Mouse (Mus musculus): ENCODE measurements around the gene 1110032A03Rik.

Gene 1110032A03Rik

GRCm38 (mm10) chr9:50775662-50776126 is 374 bp upstream of the 1110032A03Rik start:
- intact Hi-C loops (cut with DNase I): no loop called here

DNA sequence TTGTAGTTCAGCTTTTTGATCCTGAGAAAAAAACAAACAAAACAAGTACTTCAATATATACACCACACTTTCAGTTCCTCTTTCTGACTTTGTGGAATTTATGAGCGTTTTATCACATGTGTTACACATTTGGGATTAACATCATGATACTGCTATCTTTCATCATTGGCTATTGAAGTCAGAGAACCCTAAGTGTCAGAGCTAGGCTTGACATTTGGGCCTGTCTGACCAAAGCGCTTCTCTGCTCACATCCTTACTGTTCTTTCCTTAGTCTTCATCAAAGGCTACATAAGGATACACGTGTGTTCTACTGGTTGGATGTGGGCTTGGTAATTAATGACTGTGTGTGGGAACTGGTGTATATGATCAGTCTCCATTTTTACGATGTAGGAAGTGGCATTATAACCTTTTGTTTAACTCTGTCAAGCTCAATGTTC is 1.3 kb downstream of the 1110032A03Rik start:
- intact Hi-C loops (cut with DNase I): no loop called here

- intact Hi-C loops (cut with DNase I): no loop called here
Measured at GRCm38 (mm10) chr9:50770011-50770410, 5.3 kb downstream of the 1110032A03Rik start.

DNA sequence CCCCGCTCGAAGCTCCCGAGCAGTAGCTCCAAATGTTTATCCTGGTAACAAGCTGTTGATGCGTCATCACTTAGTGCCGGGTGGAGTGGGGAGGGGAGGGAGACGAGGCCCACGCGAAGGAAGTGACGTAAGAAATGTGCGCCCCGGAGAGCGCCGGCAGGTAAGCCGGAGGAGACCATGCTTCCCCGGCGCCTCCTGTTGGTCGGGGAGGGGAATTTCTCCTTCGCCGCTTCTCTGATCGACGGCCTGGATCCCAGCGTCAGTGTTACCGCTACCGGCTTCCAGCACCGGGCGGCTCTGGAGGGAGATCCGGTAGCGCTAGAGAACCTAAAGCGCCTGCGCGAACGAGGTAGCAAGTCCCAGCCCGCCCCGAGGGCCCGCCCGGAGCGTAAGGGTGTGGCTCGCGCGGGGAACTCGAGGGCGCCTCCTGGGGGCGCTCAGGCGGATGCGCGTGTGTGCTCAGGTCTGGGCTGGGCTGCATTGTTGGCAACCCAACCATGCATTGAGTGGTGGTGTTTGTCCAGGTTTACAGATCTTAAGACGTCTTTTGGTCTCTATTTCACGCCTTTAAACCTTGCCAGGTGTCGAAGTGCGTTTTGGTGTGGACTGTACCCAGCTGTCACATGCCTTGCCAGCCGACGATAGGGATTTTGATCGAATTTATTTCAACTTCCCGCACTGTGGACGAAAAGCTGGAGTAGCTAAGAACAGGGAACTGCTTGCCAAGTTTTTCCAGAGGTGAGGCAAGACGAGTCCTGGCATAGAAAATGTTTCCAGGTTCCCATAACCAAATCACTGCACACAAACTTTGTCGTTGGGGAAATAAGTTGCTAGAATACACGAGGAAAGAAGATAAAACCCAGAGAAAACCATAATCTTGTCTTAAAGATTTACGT is 7.0 kb downstream of the 1110032A03Rik start, which contains the start of gene Fdxacb1:
Gene Fdxacb1 (plus strand): TSS at position 130 of the 896 bp plus-strand sequence.
- intact Hi-C loops (cut with DNase I): loop anchor here (10.0 kb wide), 1 partner anchor 64 kb away; no protein-coding TSS in a partner anchor

GRCm38 (mm10) chr9:50767531-50768106 is 7.7 kb downstream of the 1110032A03Rik start:
- intact Hi-C loops (cut with DNase I): loop anchor here (10.0 kb wide), 1 partner anchor 63 kb away; no protein-coding TSS in a partner anchor

DNA sequence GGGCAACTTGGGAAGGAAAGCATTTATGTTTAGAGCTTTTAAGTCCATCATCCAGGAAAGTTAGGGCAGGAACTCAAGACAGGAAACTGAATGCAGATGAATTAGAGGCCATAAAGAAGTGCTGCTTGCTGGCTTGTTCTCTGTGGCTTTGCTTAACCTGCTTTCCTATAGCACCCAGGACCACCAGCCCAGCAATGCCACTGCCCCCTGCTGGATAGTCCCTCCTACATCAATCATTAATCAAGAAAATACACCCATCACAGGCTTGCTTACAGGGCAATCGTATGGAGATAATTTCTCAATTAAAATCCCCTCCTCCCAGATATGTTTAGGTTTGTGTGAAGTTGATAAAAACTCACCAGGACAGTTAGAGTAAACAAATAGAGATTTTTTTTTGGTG is 12.0 kb downstream of the 1110032A03Rik start:
- intact Hi-C loops (cut with DNase I): loop anchor here (10.0 kb wide), 1 partner anchor 59 kb away; no protein-coding TSS in a partner anchor

DNA sequence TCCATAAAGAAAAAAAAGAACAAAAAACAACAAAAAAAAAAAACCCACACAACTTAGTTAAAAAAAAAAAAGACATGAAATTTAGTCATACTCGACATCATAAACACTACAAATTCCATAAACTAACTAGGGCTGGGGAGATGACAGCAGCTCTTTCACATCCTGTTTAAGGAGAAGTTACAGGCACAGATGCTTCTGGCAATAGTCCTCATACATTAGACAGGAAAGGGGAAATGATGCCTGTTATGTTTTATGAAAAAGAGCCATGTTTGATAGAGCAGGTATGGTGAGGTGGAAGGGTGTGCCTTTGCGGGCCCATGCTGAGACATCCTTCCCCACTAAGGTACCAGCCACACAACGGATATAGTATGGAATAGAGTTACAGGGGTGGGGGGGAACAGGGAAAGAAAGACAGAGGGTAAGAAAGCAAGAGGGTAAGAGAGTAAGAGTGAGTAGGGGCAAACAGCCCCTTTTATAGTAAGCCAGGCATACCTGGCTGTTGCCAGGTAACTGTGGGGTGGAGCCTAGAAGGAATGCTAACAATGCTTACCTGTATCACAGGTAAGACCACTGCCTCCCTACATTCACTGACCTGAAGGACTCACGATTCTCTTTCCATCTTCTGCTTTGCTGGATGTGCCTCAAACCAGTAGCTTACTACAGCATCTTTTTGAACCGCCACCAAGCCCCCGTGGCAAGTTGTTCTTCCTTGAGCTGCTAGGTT is 13.6 kb downstream of the 1110032A03Rik start:
- intact Hi-C loops (cut with DNase I): loop anchor here (10.0 kb wide), 1 partner anchor 57 kb away; no protein-coding TSS in a partner anchor

DNA sequence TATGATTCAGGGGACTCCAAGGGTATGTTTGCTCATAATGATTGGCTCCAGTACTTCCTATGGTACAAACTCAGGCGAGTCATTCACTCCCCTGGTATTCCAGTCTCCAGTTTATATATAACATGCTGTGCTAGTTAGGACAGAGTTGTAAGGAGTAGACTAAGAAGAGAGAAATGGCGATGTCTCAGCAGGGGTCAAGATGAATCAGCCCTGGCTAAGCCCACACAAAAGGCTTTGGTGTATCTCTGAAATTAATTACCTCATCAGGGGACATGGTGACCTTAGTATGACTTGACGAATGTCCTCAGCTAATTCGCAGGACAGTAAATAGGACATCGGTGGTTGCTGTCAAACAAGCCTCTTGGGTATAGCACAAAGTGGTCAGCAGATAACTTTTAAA is 18.6 kb downstream of the 1110032A03Rik start:
- intact Hi-C loops (cut with DNase I): no loop called here

GRCm38 (mm10) chr9:50753947-50754346 is 21.4 kb downstream of the 1110032A03Rik start:
- intact Hi-C loops (cut with DNase I): no loop called here

DNA sequence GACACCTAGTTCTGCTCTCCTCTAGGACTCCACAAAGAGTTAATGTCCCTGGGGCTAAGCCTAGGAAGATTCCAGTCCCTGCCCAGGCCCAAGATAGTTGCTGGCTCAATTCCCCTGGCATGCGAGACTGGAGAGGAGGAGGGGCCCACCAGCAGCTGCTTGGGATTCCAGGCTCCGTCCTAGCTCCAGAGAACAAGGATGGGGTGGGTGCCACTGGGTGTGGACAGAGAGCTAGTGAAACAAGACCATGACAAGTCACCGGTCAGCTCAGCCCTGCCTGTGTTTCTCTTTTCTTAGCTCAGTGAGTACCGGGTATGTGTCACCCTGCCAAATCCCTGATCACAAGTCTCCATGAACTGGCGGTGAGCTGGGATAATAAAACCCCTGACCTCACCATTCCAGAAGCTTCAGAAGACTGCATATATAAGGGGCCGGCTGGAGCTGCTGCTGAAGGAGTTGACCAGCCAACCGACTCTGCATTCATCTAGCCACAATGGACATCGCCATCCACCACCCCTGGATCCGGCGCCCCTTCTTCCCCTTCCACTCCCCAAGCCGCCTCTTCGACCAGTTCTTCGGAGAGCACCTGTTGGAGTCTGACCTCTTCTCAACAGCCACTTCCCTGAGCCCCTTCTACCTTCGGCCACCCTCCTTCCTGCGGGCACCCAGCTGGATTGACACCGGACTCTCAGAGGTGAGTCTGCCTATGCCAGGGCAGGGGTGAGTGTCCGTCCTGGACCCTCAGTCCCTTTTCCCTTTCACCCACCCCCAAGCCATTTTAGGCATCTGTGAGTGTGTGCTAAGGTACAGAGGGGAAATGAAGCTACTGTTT is 22.3 kb downstream of the 1110032A03Rik start:
- intact Hi-C loops (cut with DNase I): no loop called here

GRCm38 (mm10) chr9:50752054-50752602 is 23.2 kb downstream of the 1110032A03Rik start, which contains the start of gene Hspb2:
Hspb2 (minus strand) TSS chr9:50752354.
- intact Hi-C loops (cut with DNase I): no loop called here

- intact Hi-C loops (cut with DNase I): no loop called here
Measured at GRCm38 (mm10) chr9:50751323-50751722, 24.0 kb downstream of the 1110032A03Rik start, which contains the start of gene Cryab. Cryab (plus strand) TSS chr9:50751325.

GRCm38 (mm10) chr9:50750706-50751105 is 24.6 kb downstream of the 1110032A03Rik start:
- intact Hi-C loops (cut with DNase I): no loop called here

DNA sequence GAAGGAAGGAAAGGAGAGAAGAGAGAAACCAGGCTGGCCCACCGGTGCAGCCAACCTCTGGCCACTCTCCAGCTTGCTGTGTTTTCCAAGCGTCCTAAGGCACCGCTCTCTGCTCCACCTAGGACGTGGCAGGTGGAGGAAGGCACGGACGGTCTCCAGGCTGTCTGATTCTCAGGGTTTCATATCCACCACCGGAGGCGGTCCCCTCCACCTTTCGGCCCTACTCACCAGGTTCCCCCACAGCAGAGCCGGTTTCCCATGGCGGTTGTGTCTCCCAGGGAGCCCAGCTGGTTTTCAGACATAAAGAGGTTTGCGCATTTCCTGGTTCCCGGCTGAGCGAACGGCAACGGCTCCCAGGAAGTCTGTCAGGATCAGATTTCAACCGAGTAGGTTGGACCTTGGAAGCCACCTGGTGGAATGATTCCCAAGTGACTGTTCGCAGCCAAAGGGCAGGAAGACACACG is 29.1 kb downstream of the 1110032A03Rik start, which contains the start of gene 2310030G06Rik:
Gene 2310030G06Rik (minus strand): TSS at position 323 of the 464 bp plus-strand sequence.
- intact Hi-C loops (cut with DNase I): no loop called here

DNA sequence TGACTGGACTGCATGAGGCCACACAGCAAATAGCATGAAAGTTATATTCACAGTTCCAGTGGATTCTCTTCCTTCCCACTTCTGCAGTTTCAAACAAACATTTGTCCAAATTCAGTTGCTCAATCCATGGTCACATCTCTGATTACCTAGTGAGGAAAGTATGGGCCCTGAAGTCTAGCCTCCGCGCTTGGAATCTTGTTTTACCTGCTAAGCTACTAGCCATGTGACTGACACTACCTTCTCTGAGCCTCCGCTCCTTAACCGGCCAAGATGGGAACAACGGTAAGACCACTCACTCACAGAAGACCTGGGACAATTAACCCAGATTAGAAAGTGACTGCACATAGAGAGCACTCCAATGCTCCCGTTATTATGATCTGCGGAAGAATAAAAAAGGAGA is 29.5 kb downstream of the 1110032A03Rik start:
- intact Hi-C loops (cut with DNase I): no loop called here

- intact Hi-C loops (cut with DNase I): no loop called here
Measured at GRCm38 (mm10) chr9:50742744-50743143, 32.6 kb downstream of the 1110032A03Rik start.

DNA sequence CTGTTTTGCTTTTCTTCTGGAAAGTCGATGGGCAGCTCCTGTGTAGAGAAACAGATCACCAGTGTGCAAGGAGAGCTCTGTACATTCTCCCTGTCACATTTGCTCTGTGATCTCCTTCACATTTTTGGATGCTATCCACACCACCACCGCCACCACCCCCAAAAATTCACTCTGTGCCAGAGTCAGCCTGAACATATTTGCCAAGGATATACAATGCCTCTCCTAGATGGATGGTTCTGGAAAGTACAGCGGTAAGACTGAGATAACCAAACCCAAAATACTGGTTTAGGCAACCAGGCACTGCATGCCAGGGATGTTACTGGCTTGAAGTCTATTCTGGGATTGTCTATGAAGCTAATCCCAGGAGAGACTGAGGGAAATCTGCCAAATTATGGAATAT is 33.1 kb downstream of the 1110032A03Rik start:
- intact Hi-C loops (cut with DNase I): no loop called here

DNA sequence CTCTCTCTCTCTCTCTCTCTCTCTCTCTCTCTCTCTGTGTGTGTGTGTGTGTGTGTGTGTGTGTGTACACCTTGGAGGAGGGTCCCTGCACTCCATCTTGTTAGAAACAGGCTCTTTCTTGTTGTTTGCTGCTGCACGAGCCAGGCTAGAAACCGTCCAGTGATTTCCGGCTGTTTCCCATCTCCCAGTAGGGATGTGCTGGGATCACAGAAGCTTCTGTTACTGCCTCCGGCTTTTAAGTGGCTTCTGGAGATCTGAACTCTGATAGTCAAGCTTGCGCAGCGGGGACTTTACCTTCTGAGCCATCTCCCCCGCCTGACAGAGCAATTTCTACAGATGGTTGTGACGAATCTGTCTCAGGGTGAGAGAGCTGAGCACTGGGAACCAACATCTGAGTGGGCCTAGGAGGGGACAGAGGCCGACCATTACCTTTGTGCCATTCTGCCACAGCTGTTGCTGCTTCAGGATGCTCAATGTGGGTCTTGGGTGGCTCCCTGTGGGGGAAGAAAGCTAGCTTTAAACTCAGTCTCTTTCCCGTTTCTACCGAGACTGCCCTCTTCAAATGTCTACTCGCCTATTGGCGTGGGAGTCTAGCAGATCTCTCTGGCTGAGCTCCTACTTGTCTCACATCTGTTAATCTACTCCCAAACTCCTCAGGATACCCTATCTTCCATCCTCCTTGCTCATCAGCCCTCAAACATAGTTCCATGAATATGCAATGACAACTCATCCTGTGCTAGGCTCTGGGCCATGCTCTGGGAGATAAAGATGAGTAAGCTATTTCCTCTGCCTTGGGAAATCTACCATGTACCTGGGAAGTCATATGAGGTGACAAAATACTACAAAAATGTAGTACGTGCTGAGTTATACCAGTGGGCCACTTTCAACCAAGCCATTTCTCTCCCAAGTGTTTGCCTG is 34.2 kb downstream of the 1110032A03Rik start:
- intact Hi-C loops (cut with DNase I): no loop called here

All from adrenal gland (tissue).